Mouse (Mus musculus): ENCODE data around the gene B430305J03Rik.

Gene B430305J03Rik

GRCm38 (mm10) chr3:61348036-61348614, 17.6 kb downstream of the B430305J03Rik start:
- no peak for DNase-seq

GRCm38 (mm10) chr3:61345636-61346035, 20.1 kb downstream of the B430305J03Rik start:
- DNase-seq = no peak

GRCm38 (mm10) chr3:61344031-61344430, 21.7 kb downstream of the B430305J03Rik start:
- DNase-seq = no peak

- no peak for DNase-seq
These were observed 25.4 kb downstream of the B430305J03Rik start for GRCm38 (mm10) chr3:61340321-61340720.

- no peak for DNase-seq
These were observed 28.5 kb downstream of the B430305J03Rik start for GRCm38 (mm10) chr3:61337230-61337629.

GRCm38 (mm10) chr3:61336205-61336604, 29.5 kb downstream of the B430305J03Rik start:
- no peak for DNase-seq

- DNase-seq = no peak
These were observed 44.1 kb downstream of the B430305J03Rik start for GRCm38 (mm10) chr3:61321632-61322031.

- no peak for DNase-seq
These were observed 45.7 kb downstream of the B430305J03Rik start for GRCm38 (mm10) chr3:61320031-61320430.

- DNase-seq = no peak
These were observed 50.7 kb downstream of the B430305J03Rik start for GRCm38 (mm10) chr3:61315002-61315401.
